Mouse (Mus musculus): ENCODE results near the gene Uri1.

DNA sequence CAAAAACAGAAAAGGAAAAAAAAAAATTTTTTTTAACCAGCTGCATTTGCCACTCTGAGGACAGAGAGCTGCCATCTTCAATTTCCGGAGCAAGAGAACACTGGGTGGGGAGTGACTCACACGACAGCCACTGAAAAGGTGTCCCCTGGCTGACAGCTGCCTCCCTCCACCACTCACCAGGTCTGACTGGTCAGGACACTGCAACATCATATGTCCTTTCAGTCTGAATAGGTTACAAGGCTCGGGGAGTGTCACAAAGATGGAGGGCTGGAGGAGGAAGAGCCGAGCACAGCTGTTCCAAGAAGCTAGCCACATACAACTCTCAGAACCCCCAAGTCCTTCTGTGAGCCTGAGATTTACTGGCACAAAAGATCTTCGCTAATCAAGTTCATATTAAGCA is 87.6 kb downstream of the Uri1 start:
- TF ChIP-seq CTCF (IDR thresholded peaks at IDR 0.05; ENCODE audit: borderline replicate concordance, insufficient read depth, low read length): no peak
- TF ChIP-seq POLR2A (IDR thresholded peaks at IDR 0.05; ENCODE audit: low read depth, low read length): no peak
